ENCODE assay signal across 30 mouse cellular contexts in genomic region chr10:93708515-93708914, GRCm38 (mm10).
DNase-seq lines count a peak whose midpoint lies in the region; ATAC-seq lines count a peak whose summit lies in the region.
"Had no signal": no experiment of that assay in that cellular context is flagged by ENCODE, and none has a peak within 500 bp of the region (broad histone marks: within the 10 kb centered on the region; RNA-seq: fewer than 3 reads in every experiment).

No protein-coding gene starts in this region.

- H3K27ac ChIP-seq in heart, embryonic 15.5 days: peak overlapping the region; percentile 81; the same call in 1 of the 2 replicates
- H3K27ac ChIP-seq in liver, embryonic 11.5 days (ENCODE audit: low read depth, low read length): peak overlapping the region; percentile 55; the same call in 1 of the 2 replicates
- H3K27ac ChIP-seq in liver, embryonic 16.5 days (ENCODE audit: low read length): peak overlapping the region; percentile 53; the same call in 1 of the 2 replicates
- H3K27ac ChIP-seq: embryonic facial prominence, embryonic 10.5 days; embryonic facial prominence, embryonic 15.5 days; forebrain, embryonic 10.5 days; hindbrain, embryonic 10.5 days; macrophage had no signal

- peaks cover 16% of the 10 kb centered on the region; the same call in 1 of the 2 replicates for H3K36me3 ChIP-seq in heart, embryonic 15.5 days
- H3K36me3 ChIP-seq in liver, embryonic 11.5 days (ENCODE audit: control insufficient read depth, insufficient read depth, low read length): peaks cover 2% of the 10 kb centered on the region; the same call in 1 of the 2 replicates
- H3K36me3 ChIP-seq in liver, embryonic 16.5 days (ENCODE audit: control insufficient read depth, insufficient read depth): no peaks in the 10 kb centered on the region
- H3K36me3 ChIP-seq: embryonic facial prominence, embryonic 15.5 days; G1E had no signal

- H3K9me3 ChIP-seq in heart, embryonic 15.5 days (replicated peaks): no peaks in the 10 kb centered on the region
- H3K9me3 ChIP-seq in liver, embryonic 11.5 days (ENCODE audit: control insufficient read depth, low read length): no peaks in the 10 kb centered on the region
- H3K9me3 ChIP-seq in liver, embryonic 16.5 days (replicated peaks; ENCODE audit: control insufficient read depth, low read length): no peaks in the 10 kb centered on the region
- H3K9me3 ChIP-seq: embryonic facial prominence, embryonic 10.5 days; embryonic facial prominence, embryonic 15.5 days; G1E had no signal

- DNase-seq in heart, postnatal 36 days: no peak
- peak; percentile 62 for DNase-seq in c-Kit-positive CD71-positive TER-119-positive erythroid progenitor cells, embryonic 14.5 days (ENCODE audit: low spot score)
- DNase-seq in liver, embryonic 11.5 days (ENCODE audit: low spot score): no peak
- DNase-seq in urinary bladder, postnatal 36 days (ENCODE audit: low spot score in 2 of 2): no peak
- no peak for DNase-seq in layer of hippocampus, adult 11-12 months (ENCODE audit: low spot score)
- DNase-seq in thymus, postnatal 4 days: no peak
- DNase-seq: adrenal gland, adult 8-10 months; cerebellum, adult 11 months; cerebellum, postnatal 14 days; gastrocnemius, adult 2 months; gastrocnemius, postnatal 36 days; kidney, adult 9 months; kidney, postnatal 14 days; right cerebral cortex, adult 18-20 months; spleen, adult 18-20 months; thymus, postnatal 14 days had no signal

- H3K4me2 ChIP-seq in heart, embryonic 15.5 days: no peak overlapping the region
- peak overlapping the region; percentile 0; the same call in 1 of the 2 replicates for H3K4me2 ChIP-seq in liver, embryonic 11.5 days
- peak overlapping the region; percentile 17; the same call in 1 of the 2 replicates for H3K4me2 ChIP-seq in liver, embryonic 16.5 days (ENCODE audit: low read depth, low read length)
- H3K4me2 ChIP-seq: embryonic facial prominence, embryonic 15.5 days; midbrain, embryonic 11.5 days had no signal

- no peak for ATAC-seq in heart, embryonic 15.5 days (replicated peaks; ENCODE audit: insufficient number of reproducible peaks, insufficient read depth, low FRiP score, low read depth)
- ATAC-seq in liver, embryonic 11.5 days (replicated peaks; ENCODE audit: low FRiP score): peak; percentile 92
- peak; percentile 88 for ATAC-seq in liver, embryonic 16.5 days (ENCODE audit: low read depth)
- ATAC-seq: forebrain, embryonic 16.5 days; hindbrain, embryonic 16.5 days; intestine, embryonic 16.5 days; midbrain, embryonic 16.5 days had no signal

- H3K4me3 ChIP-seq in heart, embryonic 15.5 days: no peak overlapping the region
- H3K4me3 ChIP-seq in liver, embryonic 11.5 days (ENCODE audit: low read depth, low read length): no peak overlapping the region
- no peak overlapping the region for H3K4me3 ChIP-seq in liver, embryonic 16.5 days (ENCODE audit: low read depth, low read length)
- H3K4me3 ChIP-seq: embryonic facial prominence, embryonic 10.5 days; embryonic facial prominence, embryonic 15.5 days; forebrain, embryonic 10.5 days; gastrocnemius, adult 2 months; heart, embryonic 13.5 days; hindbrain, embryonic 10.5 days had no signal

- 62% methylated on average over 5 of the region's 5 CpGs for WGBS in heart, embryonic 15.5 days
- 40% methylated on average over 5 of the region's 5 CpGs for WGBS in liver, embryonic 11.5 days
- 13% methylated on average over 5 of the region's 5 CpGs for WGBS in liver, embryonic 16.5 days (ENCODE audit: insufficient replicate concordance)

- H3K4me1 ChIP-seq in heart, embryonic 15.5 days (replicated peaks): peaks cover 10% of the 10 kb centered on the region
- peaks cover 17% of the 10 kb centered on the region for H3K4me1 ChIP-seq in liver, embryonic 11.5 days (replicated peaks; ENCODE audit: control insufficient read depth, insufficient read depth, low read length)
- peaks cover 11% of the 10 kb centered on the region for H3K4me1 ChIP-seq in liver, embryonic 16.5 days (ENCODE audit: control insufficient read depth, low read depth, low read length)
- H3K4me1 ChIP-seq: embryonic facial prominence, embryonic 10.5 days; embryonic facial prominence, embryonic 15.5 days had no signal

- no peak overlapping the region for H3K9ac ChIP-seq in heart, embryonic 15.5 days
- no peak overlapping the region for H3K9ac ChIP-seq in liver, embryonic 11.5 days (ENCODE audit: low read depth, low read length)
- no peak overlapping the region; the same call in 1 of the 2 replicates for H3K9ac ChIP-seq in liver, embryonic 16.5 days (ENCODE audit: low read depth, low read length)
- H3K9ac ChIP-seq: embryonic facial prominence, embryonic 15.5 days; heart, embryonic 13.5 days had no signal

- intact Hi-C loops in heart, postnatal 36 days (cut with DNase I): no loop called here

- no peaks in the 10 kb centered on the region for H3K27me3 ChIP-seq in heart, embryonic 15.5 days
- no peaks in the 10 kb centered on the region for H3K27me3 ChIP-seq in liver, embryonic 11.5 days (replicated peaks; ENCODE audit: control insufficient read depth, insufficient read depth, low read length)
- no peaks in the 10 kb centered on the region for H3K27me3 ChIP-seq in liver, embryonic 16.5 days (ENCODE audit: control insufficient read depth, insufficient read depth, low read depth, low read length)
- H3K27me3 ChIP-seq: embryonic facial prominence, embryonic 15.5 days; heart, embryonic 13.5 days had no signal
